Mouse (Mus musculus) kidney, embryonic 16.5 days (tissue): ENCODE data around the gene Gm8362. TPM values are rescaled to one million over a fixed set of nuclear protein-coding genes. Genes with fewer than 3 reads are reported as not detected.
A peak's percentile ranks its signal among the peaks of the same experiment; 100 is the strongest.
"Not testable (repeated sequence)": the region's sequence is repeated elsewhere in the genome, so short reads cannot be mapped to it uniquely, and the experiment has no call there.

Experiments
- ATAC-seq: fragments of 200-750 bp; cut with Nextera tagmentation; 2 replicates; pipeline ENCODE4 v1.8.0; 2017; ENCODE audit warnings: moderate TSS enrichment; ENCODE audit not compliant: low FRiP score, low TSS enrichment
- H3K27ac ChIP-seq: fragments of 300-500 bp; sonication (generic); 2 replicates; pipeline ENCODE4 v1.5.1; 2014; ENCODE audit warnings: low read length
- H3K27me3 ChIP-seq: fragments of 300-500 bp; sonication (generic); 2 replicates; pipeline ENCODE4 v1.6.1; 2014; ENCODE audit warnings: low read length, control low read depth, mixed read lengths; ENCODE audit not compliant: insufficient read depth
- H3K36me3 ChIP-seq: fragments of 300-500 bp; sonication (generic); 2 replicates; pipeline ENCODE4 v1.6.1; 2014; ENCODE audit warnings: low read length, control low read depth, mixed read lengths; ENCODE audit not compliant: insufficient read depth
- H3K4me1 ChIP-seq: fragments of 300-500 bp; sonication (generic); 2 replicates; pipeline ENCODE4 v1.6.1; 2014; ENCODE audit warnings: low read length, control low read depth, mixed read lengths; ENCODE audit not compliant: insufficient read depth
- H3K4me2 ChIP-seq: fragments of 300-500 bp; sonication (generic); replicated peaks from 2 replicates; pipeline ENCODE4 v1.6.1; 2014; ENCODE audit warnings: low read depth, low read length
- H3K4me3 ChIP-seq: fragments of 300-500 bp; sonication (generic); 2 replicates; pipeline ENCODE4 v1.5.1; 2014; ENCODE audit warnings: mild to moderate bottlenecking, low read length
- H3K9ac ChIP-seq: fragments of 300-500 bp; sonication (generic); replicated peaks from 2 replicates; pipeline ENCODE4 v1.6.1; 2014; ENCODE audit warnings: low read length
- H3K9me3 ChIP-seq: fragments of 300-500 bp; sonication (generic); 2 replicates; pipeline ENCODE4 v1.6.1; 2016; ENCODE audit warnings: low read length, control low read depth
- WGBS: fragments of 180-500 bp; shearing (Covaris S2); extraction: QIAGEN DNeasy Blood & Tissue Kit; methylation state at CpG from one replicate; pipeline ENCODE4 v1.1.7; 2014; 5-methylcytosine and 5-hydroxymethylcytosine counted together
- polyA plus RNA-seq: library from polyadenylated mRNA; unstranded; fragments of >200 nt; fragmentation: Nextera tagmentation; extraction: Ambion mirVana; gene quantifications from 2 replicates; pipeline ENCODE4 v1.2.1, GENCODE M21; 2015

Gm8362 gene
- polyA plus RNA-seq: not detected in 2 replicates

GRCm38 (mm10) chr14:6774311-6774710 is at the start of gene Gm8362:
Gene Gm8362 (minus strand): TSS chr14:6774411.
- not testable (repeated sequence) for H3K4me3 ChIP-seq, H3K9me3 ChIP-seq, H3K27ac ChIP-seq, H3K27me3 ChIP-seq, H3K36me3 ChIP-seq, ATAC-seq, H3K4me1 ChIP-seq, H3K4me2 ChIP-seq, H3K9ac ChIP-seq
- WGBS: no CpG with 5 or more reads among the region's 1 CpGs

- not testable (repeated sequence) for ATAC-seq, H3K27me3 ChIP-seq, H3K4me2 ChIP-seq, H3K36me3 ChIP-seq, H3K27ac ChIP-seq, H3K9ac ChIP-seq, H3K4me1 ChIP-seq, H3K4me3 ChIP-seq, H3K9me3 ChIP-seq
- WGBS: 79% methylated on average over 3 of the region's 3 CpGs
Observed at GRCm38 (mm10) chr14:6823297-6823696, 49.1 kb upstream of the Gm8362 start.

- 3% methylated on average over 4 of the region's 13 CpGs for WGBS
- H3K9ac ChIP-seq, H3K27me3 ChIP-seq, H3K9me3 ChIP-seq, H3K4me1 ChIP-seq, ATAC-seq, H3K27ac ChIP-seq, H3K36me3 ChIP-seq: not testable (repeated sequence)
- Histone ChIP-seq H3K4me2 (peak overlapping the region; percentile 49; the same call in 1 of the 2 replicates), H3K4me3 (peak overlapping the region; percentile 44)
Observed at GRCm38 (mm10) chr14:6757231-6757536, 17.0 kb downstream of the Gm8362 start.

- ATAC-seq, H3K9me3 ChIP-seq, H3K27ac ChIP-seq, H3K4me1 ChIP-seq, H3K27me3 ChIP-seq, H3K36me3 ChIP-seq: not testable (repeated sequence)
- 0 out of 2 replicates have a peak overlapping the region, but pooled peaks have one; percentile 38 for H3K9ac ChIP-seq
- H3K4me2 ChIP-seq: peak overlapping the region; percentile 49
- 1% methylated on average over 18 of the region's 67 CpGs for WGBS
- H3K4me3 ChIP-seq: peak overlapping the region; percentile 44
Observed at GRCm38 (mm10) chr14:6756384-6757230, 17.6 kb downstream of the Gm8362 start.

GRCm38 (mm10) chr14:6742232-6742631 is 32.0 kb downstream of the Gm8362 start, which contains the start of gene Gm3636:
Gene Gm3636 (minus strand): TSS chr14:6742332.
- H3K9me3 ChIP-seq, H3K27ac ChIP-seq, ATAC-seq, H3K9ac ChIP-seq, H3K4me2 ChIP-seq, H3K27me3 ChIP-seq, H3K4me1 ChIP-seq, H3K4me3 ChIP-seq, H3K36me3 ChIP-seq: not testable (repeated sequence)
- no CpG with 5 or more reads among the region's 2 CpGs for WGBS

GRCm38 (mm10) chr14:6720151-6720550 is 54.1 kb downstream of the Gm8362 start, which contains the start of gene Gm8050:
Gene Gm8050 (minus strand): TSS chr14:6720251.
- not testable (repeated sequence) for H3K36me3 ChIP-seq, H3K27me3 ChIP-seq, H3K27ac ChIP-seq, H3K9me3 ChIP-seq, ATAC-seq, H3K4me3 ChIP-seq, H3K4me2 ChIP-seq, H3K4me1 ChIP-seq, H3K9ac ChIP-seq
- WGBS: no CpG with 5 or more reads among the region's 2 CpGs

Other genes starting within 250 kb of the Gm8362 start
- not detected in 2 replicates for gene Gm8356, start 237.1 kb downstream of the Gm8362 start, polyA plus RNA-seq
- 0.26 TPM in 1 of 2 replicates, not detected in the other for gene Gm3629, start 183.8 kb downstream of the Gm8362 start, polyA plus RNA-seq
- not detected in 2 replicates for gene Gm3460, start 152.0 kb downstream of the Gm8362 start, polyA plus RNA-seq
- 0.22 TPM in 1 of 2 replicates, not detected in the other for gene Gm10251, start 90.2 kb downstream of the Gm8362 start, polyA plus RNA-seq
- gene Gm8050, start 54.2 kb downstream of the Gm8362 start, polyA plus RNA-seq: not detected in 2 replicates
- gene Gm3636, start 32.1 kb downstream of the Gm8362 start, polyA plus RNA-seq: 2.6 and 2.7 TPM in 2 replicates
- not detected in 2 replicates for gene Gm3642, start 65.9 kb upstream of the Gm8362 start, polyA plus RNA-seq
- gene Gm3667, start 115.6 kb upstream of the Gm8362 start, polyA plus RNA-seq: 0.24 and 0.54 TPM in 2 replicates
- gene Gm6356, start 199.4 kb upstream of the Gm8362 start, polyA plus RNA-seq: not detected in 2 replicates